Mouse (Mus musculus): ENCODE results near the gene Olfr1356.
"Not testable (repeated sequence)": the region's sequence is repeated elsewhere in the genome, so short reads cannot be mapped to it uniquely, and the experiment has no call there.

Olfr1356 gene

GRCm38 (mm10) chr10:78852066-78852465, at the start of gene Olfr1356:
Olfr1356 (minus strand) TSS chr10:78852166.
- DNase-seq = no peak

GRCm38 (mm10) chr10:78875240-78875639, 23.3 kb upstream of the Olfr1356 start, which contains the start of gene Olfr1355:
Olfr1355 (plus strand) TSS chr10:78875540.
- no peak for DNase-seq

GRCm38 (mm10) chr10:78840456-78840855, 11.5 kb downstream of the Olfr1356 start:
- DNase-seq = not testable (repeated sequence)

- DNase-seq = no peak
Observed at GRCm38 (mm10) chr10:78812358-78813060, 39.5 kb downstream of the Olfr1356 start.

GRCm38 (mm10) chr10:78801449-78801848, 50.5 kb downstream of the Olfr1356 start:
- no peak for DNase-seq

Measured in kidney, adult 18-20 months (tissue).